Mouse (Mus musculus) hindbrain, embryonic 10.5 days (tissue): ENCODE data around the gene Folr1. TPM values are rescaled to one million over a fixed set of nuclear protein-coding genes. Genes with fewer than 3 reads are reported as not detected.
A peak's percentile ranks its signal among the peaks of the same experiment; 100 is the strongest.

Experiments used
- DNase-seq: peaks from one replicate; pipeline ENCODE4 v3.0.0-alpha.2; 2017; ENCODE audit warnings: low spot score
- H3K27ac ChIP-seq: fragments of 300-500 bp; sonication (generic); 2 replicates; pipeline ENCODE4 v1.5.1; 2016; ENCODE audit warnings: mild to moderate bottlenecking, moderate library complexity
- H3K27me3 ChIP-seq: fragments of 300-500 bp; sonication (generic); 2 replicates; pipeline ENCODE4 v1.6.1; 2016; ENCODE audit warnings: mild to moderate bottlenecking; ENCODE audit not compliant: poor library complexity, insufficient read depth, severe bottlenecking
- H3K36me3 ChIP-seq: fragments of 300-500 bp; sonication (generic); 2 replicates; pipeline ENCODE4 v1.6.1; 2016; ENCODE audit warnings: mild to moderate bottlenecking, moderate library complexity
- H3K4me1 ChIP-seq: fragments of 300-500 bp; sonication (generic); replicated peaks from 2 replicates; pipeline ENCODE4 v1.6.1; 2016; ENCODE audit warnings: mild to moderate bottlenecking
- H3K4me3 ChIP-seq: fragments of 300-500 bp; sonication (generic); 2 replicates; pipeline ENCODE4 v1.5.1; 2016; ENCODE audit warnings: mild to moderate bottlenecking, moderate library complexity
- H3K9me3 ChIP-seq: fragments of 300-500 bp; sonication (generic); 2 replicates; pipeline ENCODE4 v1.6.1; 2016; ENCODE audit warnings: mild to moderate bottlenecking, moderate library complexity
- WGBS: fragments of 180-500 bp; shearing (Covaris S2); methylation state at CpG from one replicate; pipeline ENCODE4 v1.1.7; 2016; 5-methylcytosine and 5-hydroxymethylcytosine counted together
- polyA plus RNA-seq: library from polyadenylated mRNA; unstranded; fragments of >200 nt; fragmentation: Nextera tagmentation; extraction: Ambion mirVana; gene quantifications from 2 replicates; pipeline ENCODE4 v1.2.1, GENCODE M21; 2016

Gene Folr1
- polyA plus RNA-seq, 1 experiment from 2014 or later = 17.1 TPM

DNA sequence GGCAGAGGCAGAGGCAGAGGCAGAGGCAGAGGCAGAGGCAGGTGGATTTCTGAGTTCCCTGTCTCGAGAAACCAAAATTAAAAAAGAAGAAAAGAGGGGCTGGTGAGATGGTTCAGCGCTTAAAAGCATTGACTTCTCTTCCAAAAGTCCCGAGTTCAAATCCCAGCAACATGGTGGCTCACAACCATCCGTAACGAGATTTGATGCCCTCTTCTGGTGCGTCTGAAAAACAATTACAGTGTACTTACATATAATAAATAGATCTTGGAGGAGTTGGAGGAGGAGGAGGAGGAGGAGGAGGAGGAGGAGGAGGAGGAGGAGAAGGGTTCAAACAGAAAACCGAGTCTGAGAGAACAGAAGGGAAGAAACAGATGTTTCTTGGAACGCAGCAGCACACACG is 25.1 kb upstream of the Folr1 start:
- H3K9me3 ChIP-seq = no peaks in the 10 kb centered on the region
- H3K4me1 ChIP-seq = peaks cover 14% of the 10 kb centered on the region
- no peak for DNase-seq
- H3K27ac ChIP-seq = peak overlapping the region; percentile 94
- WGBS = 33% methylated on average over 9 of the region's 9 CpGs
- H3K27me3 ChIP-seq = no peaks in the 10 kb centered on the region
- peak overlapping the region; percentile 61 for H3K4me3 ChIP-seq
- peaks cover 22% of the 10 kb centered on the region for H3K36me3 ChIP-seq

DNA sequence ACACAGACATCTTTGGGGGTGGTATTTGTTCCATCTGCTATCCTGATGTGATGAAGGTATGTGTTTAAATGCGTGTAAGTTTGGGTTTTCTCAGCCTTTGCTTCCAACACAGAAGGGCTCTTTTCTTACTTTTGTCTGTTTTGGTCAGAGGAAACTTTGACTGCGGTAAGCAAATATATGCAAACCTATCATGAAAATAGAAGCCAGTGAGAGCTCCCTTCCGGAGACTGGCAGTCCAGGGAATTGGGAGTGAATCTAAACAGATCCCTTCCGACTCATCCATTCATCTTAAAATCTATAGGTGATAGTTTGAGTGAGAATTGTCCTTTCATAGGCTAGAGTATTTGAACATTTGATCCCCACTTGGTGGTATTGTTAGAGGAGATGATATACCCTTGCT is 17.9 kb upstream of the Folr1 start:
- no peaks in the 10 kb centered on the region for H3K4me1 ChIP-seq
- H3K4me3 ChIP-seq = no peak overlapping the region
- 86% methylated on average over 4 of the region's 4 CpGs for WGBS
- no peak for DNase-seq
- H3K27me3 ChIP-seq = no peaks in the 10 kb centered on the region
- no peak overlapping the region for H3K27ac ChIP-seq
- no peaks in the 10 kb centered on the region for H3K9me3 ChIP-seq
- H3K36me3 ChIP-seq = no peaks in the 10 kb centered on the region

DNA sequence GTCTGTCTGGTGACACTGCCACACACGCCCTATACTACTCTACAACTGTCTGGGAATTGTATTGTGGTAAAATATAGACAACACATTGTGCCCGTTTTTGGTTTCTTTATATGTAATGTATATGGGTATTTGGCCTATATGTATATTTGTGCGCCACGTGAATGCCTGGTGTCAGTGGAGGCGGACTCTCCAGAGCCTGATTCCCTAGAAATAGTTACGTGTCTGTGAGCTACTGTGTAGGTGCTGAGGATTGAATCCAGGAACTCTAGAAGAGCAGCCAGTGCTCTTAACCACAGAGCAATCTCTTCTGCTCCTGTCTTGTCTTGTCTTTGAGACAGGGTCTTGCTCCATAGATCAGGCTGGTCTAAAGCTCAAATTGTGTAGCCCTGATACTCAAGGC is 15.7 kb upstream of the Folr1 start:
- no peaks in the 10 kb centered on the region for H3K9me3 ChIP-seq
- WGBS = 88% methylated on average over 6 of the region's 6 CpGs
- H3K27ac ChIP-seq = no peak overlapping the region
- no peak for DNase-seq
- H3K4me3 ChIP-seq = no peak overlapping the region
- H3K36me3 ChIP-seq = no peaks in the 10 kb centered on the region
- H3K4me1 ChIP-seq = 0 out of 2 replicates have a peak, but pooled peaks cover 4% of the 10 kb centered on the region
- no peaks in the 10 kb centered on the region for H3K27me3 ChIP-seq

DNA sequence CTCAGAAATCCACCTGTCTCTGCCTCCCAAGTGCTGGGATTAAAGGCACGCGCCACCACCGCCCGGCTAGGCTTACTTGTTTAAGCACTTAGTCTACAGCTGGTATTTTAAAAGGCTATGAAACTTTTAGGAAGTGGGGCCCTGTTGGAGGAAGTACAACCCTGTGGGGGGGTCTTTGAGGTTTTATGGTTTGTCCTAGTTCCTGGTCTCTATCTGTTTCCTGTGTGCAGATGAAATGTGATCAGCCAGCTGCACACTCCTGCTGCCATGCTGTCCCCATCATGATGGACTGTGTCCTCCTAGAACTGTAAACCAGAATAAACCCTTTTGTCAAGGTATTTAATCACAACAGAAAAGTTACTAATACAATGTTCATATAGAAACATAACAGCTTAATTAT is 13.6 kb upstream of the Folr1 start:
- H3K4me1 ChIP-seq = 0 out of 2 replicates have a peak, but pooled peaks cover 4% of the 10 kb centered on the region
- no peaks in the 10 kb centered on the region for H3K27me3 ChIP-seq
- no peak overlapping the region for H3K27ac ChIP-seq
- no peaks in the 10 kb centered on the region for H3K36me3 ChIP-seq
- H3K9me3 ChIP-seq = no peaks in the 10 kb centered on the region
- DNase-seq = no peak
- H3K4me3 ChIP-seq = no peak overlapping the region
- 92% methylated on average over 4 of the region's 4 CpGs for WGBS

DNA sequence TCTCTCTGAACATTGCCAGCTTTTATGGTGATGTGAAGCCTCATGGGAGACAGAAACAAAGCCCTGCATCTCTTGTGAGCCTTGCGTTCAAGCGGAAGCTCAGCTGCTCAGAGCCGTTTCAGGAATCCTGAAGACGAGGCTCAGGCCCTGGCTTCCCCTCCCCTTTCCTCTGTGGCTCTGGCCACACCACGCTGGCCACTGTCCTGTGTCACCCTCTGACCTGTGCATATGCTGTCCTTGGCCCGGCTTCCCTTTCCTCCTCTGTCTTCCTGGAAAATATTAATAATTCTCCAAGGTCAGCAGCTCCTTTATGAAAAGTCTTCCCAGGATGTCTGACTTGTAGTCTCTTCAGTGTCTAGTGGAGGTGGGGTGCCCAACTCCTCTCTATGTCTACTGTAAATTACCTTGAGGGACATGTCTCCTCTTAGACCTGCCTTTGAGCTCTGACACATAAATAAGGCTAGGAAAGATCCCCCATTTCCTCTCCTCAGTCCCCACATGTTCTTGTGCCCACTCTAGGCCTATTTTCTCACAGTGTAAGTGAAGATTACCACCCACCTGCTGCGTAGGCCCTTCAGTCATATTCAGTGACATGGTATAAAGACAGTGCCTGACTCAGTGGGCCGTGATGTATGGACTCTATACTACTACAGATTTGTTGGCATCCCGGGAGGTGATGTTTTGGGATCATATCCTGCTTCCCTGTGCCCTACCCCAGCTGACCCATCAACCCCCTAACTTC is 12.0 kb upstream of the Folr1 start:
- Histone ChIP-seq H3K9me3 (no peaks in the 10 kb centered on the region), H3K27me3 (no peaks in the 10 kb centered on the region), H3K27ac (no peak overlapping the region), H3K4me1 (0 out of 2 replicates have a peak, but pooled peaks cover 4% of the 10 kb centered on the region), H3K36me3 (no peaks in the 10 kb centered on the region), H3K4me3 (no peak overlapping the region)
- DNase-seq = no peak
- WGBS = 67% methylated on average over 9 of the region's 9 CpGs

DNA sequence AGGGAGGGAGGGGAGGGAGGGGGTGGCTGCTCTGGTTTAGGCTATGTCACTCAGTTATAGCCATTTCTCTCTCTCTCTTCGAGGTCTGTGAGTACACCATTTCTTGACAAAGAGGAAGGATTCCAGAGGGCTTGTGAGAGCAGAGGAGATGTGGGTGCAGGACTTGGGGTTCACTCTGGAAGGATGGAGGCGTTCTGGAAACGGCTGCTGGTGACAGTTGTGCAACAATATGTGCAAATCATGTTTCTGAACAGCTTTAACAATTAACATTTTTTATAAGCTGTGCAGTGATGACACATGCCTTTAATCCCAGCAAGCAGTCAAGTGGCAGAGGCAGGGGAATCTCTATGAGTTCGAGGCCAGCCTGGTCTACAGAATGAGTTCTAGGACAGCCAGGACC is 10.3 kb upstream of the Folr1 start:
- DNase-seq = no peak
- Histone ChIP-seq H3K36me3 (no peaks in the 10 kb centered on the region), H3K9me3 (no peaks in the 10 kb centered on the region), H3K27ac (no peak overlapping the region), H3K27me3 (no peaks in the 10 kb centered on the region), H3K4me1 (0 out of 2 replicates have a peak, but pooled peaks cover 4% of the 10 kb centered on the region), H3K4me3 (no peak overlapping the region)
- 81% methylated on average over 4 of the region's 4 CpGs for WGBS

DNA sequence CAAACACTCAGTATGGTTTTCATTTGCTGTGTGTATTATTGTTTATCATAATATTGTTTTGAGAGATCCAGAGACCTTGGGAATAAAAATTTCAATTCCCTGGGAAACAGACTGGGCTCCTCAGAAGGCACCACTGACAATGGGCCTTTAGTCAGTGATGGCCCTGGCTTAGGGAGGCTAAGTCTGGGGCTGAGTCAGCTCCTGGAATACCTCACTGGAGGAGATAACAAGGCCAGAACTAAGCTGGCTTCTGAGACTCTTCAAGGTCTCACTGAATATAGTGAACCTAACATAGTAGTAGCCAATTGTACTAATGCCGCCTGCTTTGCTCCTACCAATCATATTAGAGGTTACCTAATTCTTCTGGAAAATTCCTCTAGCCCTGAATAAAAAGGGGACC is 5.4 kb upstream of the Folr1 start:
- WGBS = 94% methylated on average over 1 of the region's 1 CpGs
- H3K4me1 ChIP-seq = no peaks in the 10 kb centered on the region
- no peaks in the 10 kb centered on the region for H3K27me3 ChIP-seq
- no peaks in the 10 kb centered on the region for H3K9me3 ChIP-seq
- no peak overlapping the region for H3K27ac ChIP-seq
- no peak for DNase-seq
- H3K36me3 ChIP-seq = no peaks in the 10 kb centered on the region
- H3K4me3 ChIP-seq = no peak overlapping the region

DNA sequence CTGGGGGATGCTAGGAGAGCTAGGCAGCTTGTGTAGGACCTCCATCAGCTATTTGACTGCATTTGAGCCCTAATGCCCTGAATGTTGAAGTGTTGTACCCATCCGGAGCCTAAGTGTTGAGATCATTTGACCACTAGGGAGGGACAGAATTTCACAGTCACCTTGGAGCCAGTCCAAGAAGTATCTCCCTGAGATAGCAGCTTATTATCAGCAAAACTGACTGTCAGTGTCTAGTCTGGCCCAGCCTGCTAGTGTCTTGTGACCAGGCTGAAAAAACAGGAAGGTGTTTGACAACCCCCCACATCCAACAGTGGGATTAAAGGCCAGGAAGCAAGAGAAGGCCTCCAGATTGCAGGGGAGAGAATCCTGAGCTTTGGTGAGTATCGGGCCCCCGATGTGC is 708 bp upstream of the Folr1 start:
- H3K9me3 ChIP-seq = no peaks in the 10 kb centered on the region
- no peaks in the 10 kb centered on the region for H3K36me3 ChIP-seq
- no peaks in the 10 kb centered on the region for H3K27me3 ChIP-seq
- H3K4me1 ChIP-seq = peaks cover 20% of the 10 kb centered on the region
- no peak overlapping the region for H3K27ac ChIP-seq
- 92% methylated on average over 3 of the region's 3 CpGs for WGBS
- DNase-seq = no peak
- H3K4me3 ChIP-seq = no peak overlapping the region

DNA sequence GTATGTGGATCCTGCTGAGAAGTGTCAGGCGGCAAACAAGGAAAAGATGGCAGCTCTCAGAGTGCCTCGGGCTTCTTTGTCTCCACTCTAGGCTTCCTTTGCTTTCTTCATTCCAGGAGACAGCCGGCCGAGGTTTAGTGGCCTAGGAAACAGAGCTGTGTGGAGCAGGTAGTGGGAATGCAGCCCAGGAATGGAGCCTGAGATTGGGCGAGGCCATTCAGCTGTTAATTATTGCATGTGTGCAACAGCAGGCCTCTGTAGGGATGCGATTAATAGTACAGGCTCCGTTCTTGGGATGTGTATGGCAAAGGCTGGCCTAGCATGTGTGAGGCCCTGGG is 1.5 kb downstream of the Folr1 start:
- no peaks in the 10 kb centered on the region for H3K36me3 ChIP-seq
- H3K9me3 ChIP-seq = no peaks in the 10 kb centered on the region
- no peak overlapping the region for H3K4me3 ChIP-seq
- peak; percentile 7 for DNase-seq
- peaks cover 20% of the 10 kb centered on the region for H3K4me1 ChIP-seq
- H3K27ac ChIP-seq = no peak overlapping the region
- H3K27me3 ChIP-seq = no peaks in the 10 kb centered on the region
- 45% methylated on average over 7 of the region's 7 CpGs for WGBS

DNA sequence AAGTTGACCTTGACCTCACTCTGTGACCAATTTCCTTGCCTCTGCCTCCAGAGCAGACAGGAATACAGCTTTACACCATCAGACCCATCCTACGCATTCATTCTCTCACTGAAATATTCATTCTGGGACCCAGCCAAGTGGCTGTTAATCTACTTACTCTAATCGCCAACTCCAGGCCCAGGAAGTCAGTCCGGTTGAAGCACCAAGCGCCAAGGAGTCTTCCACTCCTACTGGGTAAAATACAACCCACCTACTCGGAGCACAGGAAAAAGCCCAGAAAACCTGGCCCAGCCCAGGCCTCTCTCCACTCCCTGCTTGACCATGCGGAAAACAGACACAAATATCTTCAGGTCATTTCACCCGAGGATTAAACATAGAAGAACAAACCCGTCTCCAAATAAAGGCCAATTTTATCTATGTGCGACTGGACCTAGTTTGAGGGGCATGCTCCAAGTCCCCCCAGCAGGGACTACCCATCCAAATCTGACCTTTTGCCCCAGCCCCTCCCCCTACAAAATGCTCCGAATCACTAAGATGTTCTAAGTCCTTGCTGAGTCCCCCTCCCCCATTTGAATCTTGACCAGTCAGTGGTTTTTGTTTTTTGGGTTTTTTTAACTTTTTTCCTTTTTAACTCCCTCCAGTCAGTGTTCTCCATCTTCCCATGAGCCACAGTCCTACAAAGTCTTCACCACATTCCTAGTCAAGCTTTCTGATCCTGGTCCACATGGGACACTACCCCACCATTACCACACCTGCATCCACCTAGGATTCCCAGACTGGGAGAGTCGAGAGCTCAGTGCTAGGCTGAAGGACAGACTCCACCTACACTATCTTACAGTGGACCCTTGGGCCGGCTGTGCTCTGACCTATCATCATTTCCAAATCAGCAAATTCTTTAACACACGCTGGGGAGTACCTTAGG is 2.1 kb downstream of the Folr1 start:
- 57% methylated on average over 13 of the region's 13 CpGs for WGBS
- Histone ChIP-seq H3K27me3 (no peaks in the 10 kb centered on the region), H3K36me3 (no peaks in the 10 kb centered on the region), H3K4me3 (no peak overlapping the region), H3K9me3 (no peaks in the 10 kb centered on the region), H3K27ac (no peak overlapping the region), H3K4me1 (peaks cover 20% of the 10 kb centered on the region)
- DNase-seq = no peak

DNA sequence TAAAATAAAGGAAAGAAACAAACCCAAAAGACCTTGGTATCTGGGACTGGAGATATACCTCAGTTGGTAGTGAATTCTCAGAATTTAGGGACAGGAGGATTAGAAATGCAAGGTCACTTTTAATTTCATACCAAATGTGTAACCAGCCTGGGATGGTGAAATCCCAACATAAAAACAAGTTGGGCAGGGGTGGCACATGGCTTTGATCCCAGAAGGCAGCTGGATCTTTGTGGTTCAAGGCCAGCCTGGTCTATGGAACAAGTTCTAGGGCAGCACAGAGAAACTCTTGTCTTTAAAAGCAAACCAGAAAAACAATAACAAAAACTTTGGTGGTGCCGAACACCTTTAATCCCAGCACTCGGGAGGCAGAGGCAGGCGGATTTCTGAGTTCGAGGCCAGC is 3.1 kb downstream of the Folr1 start:
- no peak for DNase-seq
- Histone ChIP-seq H3K9me3 (no peaks in the 10 kb centered on the region), H3K36me3 (no peaks in the 10 kb centered on the region), H3K27ac (no peak overlapping the region), H3K4me3 (no peak overlapping the region), H3K27me3 (no peaks in the 10 kb centered on the region), H3K4me1 (peaks cover 20% of the 10 kb centered on the region)
- WGBS = 98% methylated on average over 4 of the region's 4 CpGs

DNA sequence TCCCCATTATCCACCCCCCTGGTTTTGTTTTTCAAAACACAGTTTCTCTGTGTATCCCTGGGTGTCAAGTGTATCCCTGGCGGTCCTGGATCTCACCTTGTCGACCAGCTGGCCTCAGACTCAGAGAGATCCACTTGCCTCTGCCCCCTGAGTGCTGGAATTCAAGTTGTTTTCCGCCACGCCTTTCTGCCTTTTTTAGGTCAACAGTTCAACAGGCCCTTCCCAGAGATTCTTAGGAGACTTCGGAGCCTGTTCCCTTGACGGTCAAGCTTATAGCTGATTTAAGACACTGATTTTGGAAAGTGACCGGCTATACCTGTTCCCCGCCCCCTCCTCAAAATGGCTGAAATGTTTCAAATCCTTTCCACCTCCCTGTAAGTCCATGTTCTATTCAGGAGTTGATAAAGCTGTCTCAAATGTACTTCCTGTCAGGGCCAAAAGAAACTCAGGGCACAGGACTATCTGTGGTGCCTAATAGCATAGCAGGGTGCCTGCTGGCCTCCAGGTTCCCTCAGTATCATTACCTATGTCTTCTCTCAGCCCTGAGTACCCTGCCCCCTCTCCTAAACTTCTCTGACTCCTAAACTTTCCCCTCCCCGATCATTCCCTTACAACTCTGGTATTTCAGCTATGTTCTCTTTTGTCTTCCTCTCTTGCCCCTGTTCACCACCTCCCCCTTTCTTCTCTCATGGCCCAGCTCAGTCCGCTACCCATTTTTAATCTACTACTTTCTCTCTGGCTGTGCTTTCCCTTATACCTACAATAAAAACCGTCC is 3.9 kb downstream of the Folr1 start:
- no peaks in the 10 kb centered on the region for H3K36me3 ChIP-seq
- no peaks in the 10 kb centered on the region for H3K9me3 ChIP-seq
- peaks cover 20% of the 10 kb centered on the region for H3K4me1 ChIP-seq
- no peak for DNase-seq
- no peak overlapping the region for H3K4me3 ChIP-seq
- H3K27me3 ChIP-seq = no peaks in the 10 kb centered on the region
- no peak overlapping the region for H3K27ac ChIP-seq
- 84% methylated on average over 11 of the region's 11 CpGs for WGBS

DNA sequence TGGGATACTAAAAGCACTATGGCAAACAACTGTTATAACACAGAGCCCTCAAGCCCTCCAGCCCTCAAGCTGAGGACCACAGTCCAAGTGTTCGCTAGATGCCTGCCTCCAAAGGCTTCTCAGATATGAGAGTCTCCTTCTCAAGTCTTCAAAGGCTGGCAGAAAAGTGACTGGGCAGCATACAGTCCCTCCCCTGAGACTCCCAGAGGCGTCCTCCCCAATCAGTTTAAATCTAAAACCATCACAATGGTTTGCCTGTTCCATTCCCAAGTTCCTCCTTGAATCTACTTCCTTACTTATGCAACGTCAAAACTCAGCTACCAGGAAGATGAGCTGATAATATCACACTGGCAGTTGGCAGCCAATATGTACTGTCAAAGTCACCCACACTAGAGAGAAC is 7.2 kb downstream of the Folr1 start, which contains the start of gene Anapc15:
Gene Anapc15 (plus strand): TSS at position 301 of the 400 bp plus-strand sequence.
- Histone ChIP-seq H3K27ac (no peak within 1 kb of the TSS), H3K4me1 (peaks cover 12% of the 10 kb centered on the region), H3K27me3 (no peaks in the 10 kb centered on the region), H3K4me3 (no peak within 1 kb of the TSS), H3K9me3 (no peaks in the 10 kb centered on the region), H3K36me3 (no peaks in the 10 kb centered on the region)
- DNase-seq = no peak
- WGBS = 90% methylated on average over 3 of the region's 3 CpGs
